Mouse (Mus musculus): ENCODE data around the gene Olfr455.

Olfr455 gene

DNA sequence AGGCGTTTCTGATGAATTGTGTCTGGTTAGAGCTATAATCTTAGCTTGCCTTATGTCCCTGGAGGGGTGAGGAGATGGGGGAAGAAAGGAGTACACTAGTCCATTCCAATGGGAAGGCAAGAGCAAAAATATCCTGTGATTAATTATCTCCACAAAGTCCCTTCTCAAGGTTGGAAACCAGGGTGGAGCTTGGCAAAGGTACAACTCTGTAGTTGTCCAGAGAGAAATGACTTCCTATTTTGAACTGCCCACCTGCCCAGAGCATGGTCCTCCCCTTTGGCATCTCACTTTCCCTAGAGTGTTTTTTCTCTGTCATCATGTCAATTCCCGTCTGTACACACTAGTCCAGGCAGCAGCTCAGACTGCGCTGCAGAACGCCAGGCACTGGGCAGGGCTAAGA, at the start of gene Olfr455:
Olfr455 (minus strand) TSS at position 127 of the 400 bp plus-strand sequence.
- no peak for DNase-seq (ENCODE audit: low spot score)

DNA sequence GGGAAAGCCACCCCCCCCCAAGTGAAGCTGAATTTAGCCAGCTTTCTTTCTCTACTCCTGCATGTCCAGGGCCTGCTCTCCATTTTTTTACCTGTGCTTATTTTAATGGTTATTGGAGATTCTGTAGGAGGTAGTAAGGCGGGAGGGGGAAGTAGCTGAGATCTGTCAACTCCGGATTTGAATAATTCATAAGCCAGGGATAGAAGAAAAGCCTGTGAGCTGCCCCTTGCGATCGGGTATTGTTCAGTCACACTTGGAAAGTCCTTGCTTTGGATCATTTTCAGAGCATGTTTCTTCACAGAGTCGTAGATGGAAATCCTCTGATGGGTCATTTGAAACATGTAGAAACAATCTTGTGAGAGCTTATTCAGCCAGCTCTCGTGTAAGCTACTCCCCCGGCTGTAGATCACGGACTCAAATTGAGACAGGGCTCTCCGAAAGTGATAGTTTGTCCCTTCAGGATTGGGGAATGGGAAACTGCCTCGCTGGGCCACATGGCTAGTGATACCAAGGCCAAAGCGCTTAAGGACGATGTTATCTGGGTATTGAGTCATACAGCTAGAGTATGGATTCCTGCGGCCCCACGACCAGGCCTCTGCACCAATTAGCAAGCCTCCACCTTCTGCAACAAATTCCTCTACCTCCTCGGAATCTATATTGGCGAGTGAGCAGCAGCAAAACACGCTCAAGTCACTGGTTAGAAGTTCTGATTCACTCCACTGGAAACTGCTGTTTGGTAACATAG, 45.9 kb upstream of the Olfr455 start:
- no peak for DNase-seq (ENCODE audit: low spot score)

GRCm38 (mm10) chr6:42586569-42586968, 39.2 kb upstream of the Olfr455 start:
- DNase-seq (ENCODE audit: low spot score) = no peak

- peak; percentile 14 for DNase-seq (ENCODE audit: low spot score)
These were observed 36.1 kb upstream of the Olfr455 start for GRCm38 (mm10) chr6:42583488-42583872.

GRCm38 (mm10) chr6:42582741-42583487, 35.5 kb upstream of the Olfr455 start:
- DNase-seq (ENCODE audit: low spot score) = no peak

- no peak for DNase-seq (ENCODE audit: low spot score)
These were observed 31.3 kb upstream of the Olfr455 start for GRCm38 (mm10) chr6:42578678-42579077.

GRCm38 (mm10) chr6:42577433-42577832, 30.0 kb upstream of the Olfr455 start:
- no peak for DNase-seq (ENCODE audit: low spot score)

DNA sequence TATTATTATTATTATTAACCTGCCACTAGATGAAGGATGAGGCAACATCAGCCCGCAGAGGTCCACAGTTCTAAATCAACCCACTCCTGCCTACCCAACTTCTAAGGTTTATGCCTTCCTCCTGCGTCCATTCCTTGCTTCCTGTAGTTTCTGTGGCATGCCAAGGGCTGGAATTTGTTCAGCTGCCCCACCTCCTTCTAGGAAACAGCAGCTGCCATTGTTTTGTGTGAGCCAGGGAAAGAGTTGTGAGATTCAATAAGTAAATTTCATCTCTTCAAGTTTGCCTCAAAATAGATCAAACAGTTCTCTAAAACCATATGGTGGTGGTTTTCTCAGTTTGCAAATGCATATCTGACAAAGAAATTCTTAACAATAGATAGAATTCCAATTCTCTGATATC, 20.8 kb upstream of the Olfr455 start:
- DNase-seq (ENCODE audit: low spot score) = no peak

GRCm38 (mm10) chr6:42566076-42566598, 18.8 kb upstream of the Olfr455 start:
- no peak for DNase-seq (ENCODE audit: low spot score)

GRCm38 (mm10) chr6:42562280-42562679, 14.9 kb upstream of the Olfr455 start:
- DNase-seq (ENCODE audit: low spot score) = no peak

GRCm38 (mm10) chr6:42560885-42561284, 13.5 kb upstream of the Olfr455 start:
- DNase-seq (ENCODE audit: low spot score) = no peak

GRCm38 (mm10) chr6:42558641-42559040, 11.3 kb upstream of the Olfr455 start:
- DNase-seq (ENCODE audit: low spot score) = no peak

DNA sequence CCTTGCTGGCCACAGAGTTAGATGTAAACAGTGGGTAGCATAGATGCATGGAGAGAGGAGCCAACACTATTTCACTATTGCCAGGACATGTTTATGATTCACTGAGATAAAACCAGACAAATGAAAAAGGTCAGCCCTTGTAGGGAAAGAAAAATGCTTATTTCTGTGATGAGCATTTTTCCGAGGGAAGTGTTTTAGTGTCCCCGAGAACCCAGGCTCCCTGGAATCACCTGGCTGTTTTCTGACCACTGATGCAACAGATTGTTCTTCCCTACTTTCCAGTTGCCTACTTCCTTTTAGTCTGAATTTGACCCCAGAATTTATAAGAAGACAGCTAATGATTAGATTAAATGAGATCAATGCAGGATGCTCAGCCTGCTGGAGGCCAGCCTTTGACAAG, 1.2 kb downstream of the Olfr455 start:
- DNase-seq (ENCODE audit: low spot score) = no peak

DNA sequence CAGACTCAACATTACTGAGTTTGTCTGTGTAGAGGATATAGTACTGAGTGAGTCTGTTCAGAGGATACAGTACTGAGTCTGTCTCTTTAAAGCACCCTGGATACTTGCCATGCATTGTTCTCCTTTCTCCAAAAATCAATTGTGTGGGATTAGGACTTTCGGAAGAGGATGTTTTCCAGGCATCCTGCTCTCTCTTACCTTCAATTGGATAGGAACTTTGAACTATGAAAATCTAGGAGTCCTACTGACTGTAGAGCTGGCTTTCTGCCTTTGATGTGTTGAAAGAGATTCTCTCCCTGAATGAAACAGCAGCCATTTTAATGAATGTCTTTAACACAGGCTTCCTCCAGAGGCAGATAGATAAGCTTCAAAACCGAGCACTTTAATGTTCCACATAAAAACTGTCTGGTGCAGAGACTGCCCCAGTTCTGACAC, 1.9 kb downstream of the Olfr455 start:
- DNase-seq (ENCODE audit: low spot score) = no peak

DNA sequence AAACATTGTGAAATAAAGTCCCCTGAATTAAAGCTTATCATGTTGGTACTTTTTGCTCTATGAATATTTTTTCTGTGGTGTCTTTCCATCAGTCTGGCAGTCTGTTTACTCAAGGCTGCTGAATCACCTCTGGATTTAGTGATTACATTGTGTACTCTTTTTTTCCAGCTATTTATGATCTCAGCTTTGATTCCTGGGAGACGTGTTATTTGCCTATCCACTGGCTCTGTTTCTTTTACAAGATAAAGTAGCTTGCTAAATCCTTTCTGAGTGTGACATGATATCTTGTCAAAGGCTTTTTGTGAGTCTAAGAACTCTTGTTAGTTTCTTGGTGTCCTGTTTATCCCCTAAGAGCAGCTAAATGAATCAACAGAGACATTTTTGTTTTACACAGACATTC, 2.5 kb downstream of the Olfr455 start:
- DNase-seq (ENCODE audit: low spot score) = no peak

- no peak for DNase-seq (ENCODE audit: low spot score)
These were observed 5.1 kb downstream of the Olfr455 start for GRCm38 (mm10) chr6:42542036-42543031.

GRCm38 (mm10) chr6:42540681-42541080, 6.7 kb downstream of the Olfr455 start:
- DNase-seq (ENCODE audit: low spot score) = no peak

GRCm38 (mm10) chr6:42539711-42540110, 7.7 kb downstream of the Olfr455 start:
- no peak for DNase-seq (ENCODE audit: low spot score)

DNA sequence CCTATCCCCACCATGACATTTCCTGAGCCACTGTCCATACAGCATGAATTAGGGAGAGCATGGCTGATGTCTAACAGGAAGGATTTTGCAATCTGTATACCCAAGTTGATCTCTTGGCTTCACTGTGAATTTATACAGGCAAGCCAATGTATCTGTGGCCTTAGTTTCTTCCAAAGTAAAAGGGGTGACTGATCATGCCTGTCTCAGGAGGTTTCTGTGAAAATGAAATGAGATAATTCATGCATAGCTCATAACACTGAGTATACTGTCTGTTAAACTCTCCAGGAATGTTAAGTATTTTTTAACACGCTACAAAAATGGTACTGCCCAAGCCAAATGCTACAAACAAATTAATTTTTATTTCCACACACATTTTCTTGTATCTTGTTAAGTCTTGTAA, 33.9 kb downstream of the Olfr455 start:
- no peak for DNase-seq (ENCODE audit: low spot score)

DNA sequence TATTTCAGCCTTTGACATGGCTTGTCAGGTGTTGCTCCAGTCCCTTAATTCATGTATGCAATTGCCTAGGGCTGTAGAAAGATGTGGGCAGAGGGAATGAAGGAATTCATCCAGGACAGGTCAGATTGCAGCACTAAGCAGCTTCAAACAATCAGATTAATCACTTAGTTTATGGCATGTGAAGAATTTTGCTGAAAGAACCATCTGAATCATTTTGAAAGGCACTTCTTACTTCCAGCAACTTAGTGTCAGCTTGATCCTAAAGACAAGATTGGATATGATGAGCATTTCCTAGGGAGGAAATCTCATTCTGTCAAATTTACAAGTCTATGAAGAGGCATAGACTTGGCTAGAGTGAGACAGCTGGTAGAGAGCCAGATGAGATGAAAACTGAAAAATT, 38.1 kb downstream of the Olfr455 start:
- DNase-seq (ENCODE audit: low spot score) = no peak

DNA sequence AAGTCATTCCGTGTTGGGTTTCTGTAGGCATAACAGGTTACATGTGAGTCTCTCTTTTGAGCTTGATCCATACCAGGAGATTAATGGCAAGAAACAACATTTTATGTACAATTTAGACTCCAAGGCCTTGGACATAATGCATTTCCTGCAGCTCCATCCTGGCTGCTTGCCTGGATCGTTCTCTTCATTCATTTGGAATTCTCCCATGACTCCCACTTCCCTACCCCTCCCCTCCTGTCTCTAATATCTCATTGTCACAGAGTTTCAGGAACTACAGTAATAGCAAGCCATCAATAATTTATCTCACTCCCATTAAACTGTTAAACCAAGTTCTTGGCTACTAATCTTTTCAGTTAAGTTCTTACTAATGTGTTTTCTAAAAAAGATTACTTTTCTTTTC, 43.9 kb downstream of the Olfr455 start:
- DNase-seq (ENCODE audit: low spot score) = no peak

GRCm38 (mm10) chr6:42489731-42490130, 57.7 kb downstream of the Olfr455 start:
- no peak for DNase-seq (ENCODE audit: low spot score)
